In genomic region chrX:24169992-24170391, GRCm38 (mm10) we compare ENCODE assay signal across 7 mouse cellular contexts.
A peak's percentile ranks its signal among the peaks of the same experiment; 100 is the strongest.
DNase-seq lines count a peak whose midpoint lies in the region; ATAC-seq and TF ChIP-seq lines count a peak whose summit lies in the region.
"Not testable (repeated sequence)": the region's sequence is repeated elsewhere in the genome, so short reads cannot be mapped to it uniquely, and the experiment has no call there.

No protein-coding gene starts in this region.

- H3K36me3 ChIP-seq in CH12.LX (replicated peaks in 1 of 2; ENCODE audit: control insufficient read depth in 1 of 2, insufficient read depth in 1 of 2, low read length in 1 of 2); kidney, postnatal 0 days (ENCODE audit: insufficient read depth, low read length); liver, adult 2 months (ENCODE audit: control insufficient read depth, insufficient read depth, low read length): not testable (repeated sequence)

- in situ Hi-C loops in CH12.LX (cut with MboI; ENCODE audit: low pct_ligation_motif_present, low pct_unique_long_range_greater_than_20kb, low sequenced_read_pairs): not testable (repeated sequence)

- not testable (repeated sequence) for H3K79me2 ChIP-seq in CH12.LX (replicated peaks; ENCODE audit: control insufficient read depth, extremely low read depth, insufficient read depth, poor library complexity, severe bottlenecking); liver, adult 2 months (ENCODE audit: control insufficient read depth, insufficient read depth, low read length)

- WGBS in kidney, postnatal 0 days: 56% methylated on average over 3 of the region's 3 CpGs
- WGBS in liver, adult 2 months: 62% methylated on average over 3 of the region's 3 CpGs

- TF ChIP-seq EP300 in CH12.LX (IDR thresholded peaks at IDR 0.05; ENCODE audit: low read length): not testable (repeated sequence)

- H3K27ac ChIP-seq in CH12.LX (ENCODE audit: insufficient read depth, low read depth); kidney, postnatal 0 days; liver, adult 2 months (replicated peaks; ENCODE audit: insufficient read depth, low read depth, low read length): not testable (repeated sequence)

- not testable (repeated sequence) for H3K9ac ChIP-seq in CH12.LX (ENCODE audit: insufficient read depth, low read depth); kidney, postnatal 0 days (ENCODE audit: low read depth, low read length); liver, adult 2 months (ENCODE audit: low read depth, low read length)

- H3K4me1 ChIP-seq in CH12.LX (ENCODE audit: control insufficient read depth in 1 of 2, insufficient read depth in 2 of 2); kidney, postnatal 0 days (replicated peaks; ENCODE audit: insufficient read depth, low read length); liver, adult 2 months (ENCODE audit: control insufficient read depth, insufficient read depth, low read length): not testable (repeated sequence)

- H3K27me3 ChIP-seq in CH12.LX (replicated peaks); kidney, postnatal 0 days (ENCODE audit: insufficient read depth, low read length); liver, adult 2 months (ENCODE audit: control insufficient read depth, insufficient read depth, low read length): not testable (repeated sequence)

- not testable (repeated sequence) for ATAC-seq in kidney, postnatal 0 days (replicated peaks; ENCODE audit: low FRiP score, low read depth)

- TF ChIP-seq POLR2A in CH12.LX (IDR thresholded peaks at IDR 0.05; ENCODE audit: low read depth, low read length); liver, adult 2 months (IDR thresholded peaks at IDR 0.05; ENCODE audit: extremely low read depth, insufficient read depth, low read length): not testable (repeated sequence)

- not testable (repeated sequence) for H3K9me3 ChIP-seq in CH12.LX (replicated peaks; ENCODE audit: low read length); kidney, postnatal 0 days (replicated peaks; ENCODE audit: low read length)

- not testable (repeated sequence) for TF ChIP-seq RAD21 in CH12.LX (IDR thresholded peaks at IDR 0.05; ENCODE audit: low read depth, low read length)

- TF ChIP-seq CTCF in CH12.LX (conservative IDR thresholded peaks at IDR 0.05 in 1 of 2, IDR thresholded peaks at IDR 0.05 in 1 of 2; ENCODE audit: low read depth in 2 of 2, low read length in 2 of 2): peak in 1 of 2 experiments; percentile 11; a peak in 2 of 4 replicates
- TF ChIP-seq CTCF in kidney, postnatal 0 days (IDR thresholded peaks at IDR 0.05; ENCODE audit: low read depth): peak; percentile 13; the same call in 1 of the 2 replicates
- peak; percentile 32; the same call in 1 of the 2 replicates for TF ChIP-seq CTCF in liver, adult 2 months (IDR thresholded peaks at IDR 0.05; ENCODE audit: low read depth, low read length)

- dilution Hi-C loops in CH12.LX (cut with MboI; ENCODE audit: extremely low pct_ligation_motif_present, extremely low pct_unique_long_range_greater_than_20kb, low sequenced_read_pairs): not testable (repeated sequence)

- not testable (repeated sequence) for H3K4me2 ChIP-seq in CH12.LX (ENCODE audit: insufficient read depth, low read depth, poor library complexity, severe bottlenecking); kidney, postnatal 0 days (ENCODE audit: low read length)

- not testable (repeated sequence) for H3K4me3 ChIP-seq in CH12.LX (replicated peaks in 1 of 3; ENCODE audit: low read depth in 2 of 3, low read length in 2 of 3, poor library complexity in 1 of 3); kidney, postnatal 0 days (replicated peaks; ENCODE audit: low read depth, low read length); liver, adult 2 months (ENCODE audit: insufficient read depth, low read depth, low read length)

- not testable (repeated sequence) for DNase-seq in CH12.LX (ENCODE audit: extremely low read depth); kidney, postnatal 0 days (ENCODE audit: low spot score); liver, adult 2 months (ENCODE audit: extremely low read depth, low read depth, low spot score)
- DNase-seq in NIH3T3 (ENCODE audit: low read depth): peak; percentile 32
- peak; percentile 4 for DNase-seq in adrenal gland, postnatal 25 days
- peak; percentile 0 for DNase-seq in induced T-regulatory cell, adult 2 months (ENCODE audit: low read depth)
- DNase-seq in testis, postnatal 10 days (ENCODE audit: low spot score): peak; percentile 36

TF ChIP-seq in CH12.LX, 34 proteins besides CTCF, POLR2A, EP300 and RAD21:
- TF ChIP-seq SMC3 (IDR thresholded peaks at IDR 0.05; ENCODE audit: low read depth, low read length): peak; percentile 13; the same call in 1 of the 2 replicates
